ENCODE assay signal across 18 mouse cellular contexts in the genomic region with DNA sequence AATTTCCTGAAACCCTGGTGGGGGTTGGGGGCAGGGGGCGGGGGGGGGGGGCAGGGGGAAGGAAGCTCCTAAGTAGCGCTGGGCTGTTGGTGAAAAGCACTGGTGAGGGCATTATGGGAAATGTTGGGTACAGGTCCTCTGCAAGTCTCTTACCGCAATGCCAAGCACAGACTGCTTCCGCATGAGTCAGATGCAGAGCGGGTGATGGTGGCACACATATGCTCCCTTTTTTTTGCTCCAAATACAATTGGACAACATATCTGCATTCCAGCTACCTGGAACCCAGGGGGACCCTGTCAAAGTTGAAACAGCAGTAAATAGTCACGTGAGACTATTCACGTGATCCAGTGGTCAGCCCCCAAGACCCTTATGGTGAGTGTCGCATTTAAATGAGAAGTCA. TPM values are rescaled to one million over a fixed set of nuclear protein-coding genes. Genes with fewer than 3 reads are reported as not detected.
DNase-seq lines count a peak whose midpoint lies in the region; ATAC-seq and TF ChIP-seq lines count a peak whose summit lies in the region.
"Had no signal": no experiment of that assay in that cellular context is flagged by ENCODE, and none has a peak within 500 bp of the region (broad histone marks: within the 10 kb centered on the region; RNA-seq: fewer than 3 reads in every experiment).

No protein-coding gene starts in this region.

- peak overlapping the region; percentile 88 for H3K27ac ChIP-seq in layer of hippocampus, adult 2 months
- no peak overlapping the region for H3K27ac ChIP-seq in cortical plate, adult 2 months (ENCODE audit: insufficient read depth, low read length)
- no peak overlapping the region for H3K27ac ChIP-seq in liver, embryonic 11.5 days (ENCODE audit: low read depth, low read length)
- H3K27ac ChIP-seq: embryonic facial prominence, embryonic 10.5 days; hindbrain, embryonic 10.5 days; hindbrain, embryonic 14.5 days had no signal

- no peak for TF ChIP-seq CTCF in layer of hippocampus, adult 2 months (conservative IDR thresholded peaks at IDR 0.05)
- no peak for TF ChIP-seq CTCF in cortical plate, adult 2 months (IDR thresholded peaks at IDR 0.05; ENCODE audit: extremely low read depth, insufficient read depth, low read length)

- DNase-seq in layer of hippocampus, adult 2 months (ENCODE audit: low spot score in 2 of 2) = no peak
- DNase-seq in layer of hippocampus, adult 8-10 months (ENCODE audit: low spot score in 2 of 2) = no peak
- DNase-seq in right cerebral cortex, adult 18-20 months = peak; percentile 70
- DNase-seq in right cerebral cortex, postnatal 36 days (ENCODE audit: low spot score in 2 of 2) = no peak
- DNase-seq in liver, embryonic 11.5 days (ENCODE audit: low spot score) = no peak
- DNase-seq in natural killer cell, adult 2 months (ENCODE audit: low spot score in 2 of 2) = no peak
- DNase-seq: adrenal gland, postnatal 10 days; cerebellum, adult 18-20 months; cerebellum, adult 9-11 months; cerebellum, postnatal 36 days; gastrocnemius, postnatal 14 days had no signal

- no peak for ATAC-seq in liver, embryonic 11.5 days (replicated peaks; ENCODE audit: low FRiP score)
- ATAC-seq: forebrain, embryonic 14.5 days had no signal

- H3K9me3 ChIP-seq in liver, embryonic 11.5 days (ENCODE audit: control insufficient read depth, low read length) = no peaks in the 10 kb centered on the region
- H3K9me3 ChIP-seq: embryonic facial prominence, embryonic 10.5 days; G1E; heart, embryonic 12.5 days; hindbrain, embryonic 10.5 days had no signal

- H3K4me1 ChIP-seq in cortical plate, adult 2 months (ENCODE audit: control insufficient read depth, insufficient read depth, low read length) = peaks cover 7% of the 10 kb centered on the region; the same call in 1 of the 2 replicates
- H3K4me1 ChIP-seq in liver, embryonic 11.5 days (replicated peaks; ENCODE audit: control insufficient read depth, insufficient read depth, low read length) = no peaks in the 10 kb centered on the region
- H3K4me1 ChIP-seq: embryonic facial prominence, embryonic 10.5 days; heart, embryonic 12.5 days; hindbrain, embryonic 10.5 days had no signal

- H3K9ac ChIP-seq in liver, embryonic 11.5 days (ENCODE audit: low read depth, low read length) = no peak overlapping the region
- H3K9ac ChIP-seq: heart, embryonic 12.5 days; hindbrain, embryonic 14.5 days had no signal

- 0 out of 2 replicates have a peak, but pooled peaks have one; percentile 22 for TF ChIP-seq POLR2A in cortical plate, adult 2 months (IDR thresholded peaks at IDR 0.05; ENCODE audit: extremely low read depth, insufficient read depth, low read length)

- H3K27me3 ChIP-seq in liver, embryonic 11.5 days (replicated peaks; ENCODE audit: control insufficient read depth, insufficient read depth, low read length) = no peaks in the 10 kb centered on the region
- H3K27me3 ChIP-seq: heart, embryonic 12.5 days had no signal

- WGBS in liver, embryonic 11.5 days = 74% methylated on average over 8 of the region's 8 CpGs

- H3K4me2 ChIP-seq in liver, embryonic 11.5 days = no peak overlapping the region
- H3K4me2 ChIP-seq: heart, embryonic 12.5 days; hindbrain, embryonic 14.5 days had no signal

- H3K36me3 ChIP-seq in liver, embryonic 11.5 days (ENCODE audit: control insufficient read depth, insufficient read depth, low read length) = no peaks in the 10 kb centered on the region
- H3K36me3 ChIP-seq: embryonic facial prominence, embryonic 10.5 days; G1E; heart, embryonic 12.5 days; hindbrain, embryonic 10.5 days had no signal

- H3K4me3 ChIP-seq in layer of hippocampus, adult 2 months = no peak overlapping the region
- no peak overlapping the region for H3K4me3 ChIP-seq in cortical plate, adult 2 months (ENCODE audit: insufficient read depth, low read length)
- no peak overlapping the region for H3K4me3 ChIP-seq in liver, embryonic 11.5 days (ENCODE audit: low read depth, low read length)
- H3K4me3 ChIP-seq: embryonic facial prominence, embryonic 10.5 days; heart, embryonic 12.5 days; hindbrain, embryonic 10.5 days had no signal

RNA-seq across cellular contexts. Expression of a gene that starts 7.3 kb away (rescaled TPM):
- 100 to 1,000 TPM; 399 to 415 TPM for total RNA-seq in layer of hippocampus, adult 2 months (2021)
- 100 to 1,000 TPM; 319 to 384 (median 333) TPM for total RNA-seq in layer of hippocampus, adult 8-10 months (2022)
- polyA plus RNA-seq in cortical plate, adult 2 months (2012; rRNA removed) = 142 and 171 TPM in 2 replicates
- polyA plus RNA-seq in liver, embryonic 11.5 days (2014; fragmentation: Nextera tagmentation; extraction: Ambion mirVana) = 0.58 and 0.69 TPM in 2 replicates
- polyA plus RNA-seq: G1E had no signal
